Mouse (Mus musculus): ENCODE results near the gene Fam169b. TPM values are rescaled to one million over a fixed set of nuclear protein-coding genes. Genes with fewer than 3 reads are reported as not detected.

The Fam169b gene
- total and polyA plus RNA-seq, 2 experiments from 2014 or later = 0.08 to 0.18 TPM

DNA sequence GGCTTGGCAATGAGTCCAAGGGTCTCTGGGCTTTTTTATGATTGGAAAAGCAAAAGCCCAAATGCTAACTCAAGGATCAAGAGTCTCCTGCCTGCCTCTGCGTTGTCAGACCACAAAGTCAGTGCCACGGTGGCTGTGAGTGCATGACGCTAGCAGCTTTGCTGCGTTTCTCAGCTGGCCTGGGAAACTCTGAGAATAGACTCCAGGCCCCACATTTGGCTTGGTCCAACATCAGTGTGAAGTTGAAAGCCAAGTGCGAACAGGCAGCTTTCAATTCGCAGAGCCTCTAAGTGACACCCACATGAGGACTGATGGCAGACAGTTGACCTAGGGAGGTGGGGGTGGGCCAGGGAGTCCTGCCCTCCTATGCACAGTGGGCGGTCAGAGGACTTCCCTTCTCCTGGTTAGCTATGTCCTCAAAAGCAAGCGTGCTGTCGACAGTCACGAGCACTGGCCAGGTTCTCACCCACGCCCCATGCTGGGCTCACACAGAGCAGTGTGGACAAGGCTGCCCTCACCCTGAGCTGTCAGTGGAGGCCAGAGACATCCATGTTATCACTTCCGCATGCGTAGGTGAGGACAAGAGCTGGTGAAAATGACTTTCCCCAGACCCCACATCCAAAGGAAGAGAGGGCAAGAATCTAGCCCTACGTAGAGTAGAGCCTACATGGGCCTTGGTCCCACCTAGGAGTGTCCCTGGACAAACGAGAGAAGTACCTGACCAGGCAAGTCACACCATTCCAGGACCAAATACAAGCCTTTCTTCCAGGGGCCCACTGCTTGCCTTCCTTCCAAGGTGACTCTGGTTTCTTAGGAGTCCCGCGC is 15.1 kb upstream of the Fam169b start:
- peak; percentile 91 for ATAC-seq (ENCODE audit: insufficient read depth, low read depth)
- no peaks in the 10 kb centered on the region for H3K36me3 ChIP-seq (replicated peaks; ENCODE audit: control insufficient read depth, insufficient read depth, low read length)
- no peak overlapping the region; the same call in 1 of the 2 replicates for H3K4me2 ChIP-seq (ENCODE audit: low read depth, low read length)
- 34% methylated on average over 17 of the region's 17 CpGs for WGBS
- no peak overlapping the region for H3K4me3 ChIP-seq (ENCODE audit: low read depth, low read length)
- H3K27ac ChIP-seq (ENCODE audit: low read depth) = peak overlapping the region; percentile 23
- H3K9me3 ChIP-seq (replicated peaks; ENCODE audit: control insufficient read depth, low read length) = no peaks in the 10 kb centered on the region
- no peaks in the 10 kb centered on the region for H3K27me3 ChIP-seq (ENCODE audit: control insufficient read depth, insufficient read depth, low read length)
- DNase-seq (ENCODE audit: low spot score) = peak; percentile 68
- TF ChIP-seq CTCF (IDR thresholded peaks at IDR 0.05; ENCODE audit: low read depth) (no peak), EP300 (IDR thresholded peaks at IDR 0.05; ENCODE audit: low read depth) (no peak)
- H3K9ac ChIP-seq (replicated peaks; ENCODE audit: low read depth, low read length) = no peak overlapping the region
- H3K4me1 ChIP-seq (ENCODE audit: control insufficient read depth, insufficient read depth) = peaks cover 21% of the 10 kb centered on the region

DNA sequence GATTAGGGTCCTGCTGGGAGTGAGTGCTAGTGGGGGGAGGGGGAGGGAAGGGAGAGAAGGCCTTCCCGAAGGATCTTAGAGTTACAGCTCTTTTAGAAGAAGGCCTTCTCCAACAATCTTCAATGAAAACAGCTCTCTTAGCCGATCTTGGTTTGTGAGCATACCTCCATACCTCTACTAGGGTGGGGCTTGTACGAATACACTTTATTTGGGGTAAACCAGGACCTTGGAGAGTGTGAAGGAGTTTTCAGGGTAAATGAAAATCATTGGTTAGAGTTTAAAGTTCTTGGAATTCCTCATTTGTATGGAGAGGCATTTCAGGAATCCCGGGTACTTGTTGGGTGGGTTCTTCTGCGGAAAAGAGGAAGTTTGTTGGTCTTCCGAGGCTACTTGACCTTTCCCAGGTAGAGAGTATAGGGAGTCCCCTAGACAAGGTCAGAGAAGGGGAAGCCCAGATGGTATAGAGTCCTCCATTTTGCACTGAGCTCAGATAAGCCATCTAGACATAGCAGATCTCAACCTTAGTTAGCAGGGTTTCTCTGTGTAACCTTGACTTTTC is 14.0 kb upstream of the Fam169b start:
- no peak for TF ChIP-seq CTCF (IDR thresholded peaks at IDR 0.05; ENCODE audit: low read depth)
- no peak overlapping the region for H3K4me3 ChIP-seq (ENCODE audit: low read depth, low read length)
- H3K27me3 ChIP-seq (ENCODE audit: control insufficient read depth, insufficient read depth, low read length) = no peaks in the 10 kb centered on the region
- H3K4me1 ChIP-seq (ENCODE audit: control insufficient read depth, insufficient read depth) = peaks cover 31% of the 10 kb centered on the region
- no peaks in the 10 kb centered on the region for H3K9me3 ChIP-seq (replicated peaks; ENCODE audit: control insufficient read depth, low read length)
- 63% methylated on average over 6 of the region's 6 CpGs for WGBS
- no peak overlapping the region for H3K27ac ChIP-seq (ENCODE audit: low read depth)
- no peak for ATAC-seq (ENCODE audit: insufficient read depth, low read depth)
- DNase-seq (ENCODE audit: low spot score) = no peak
- no peaks in the 10 kb centered on the region for H3K36me3 ChIP-seq (replicated peaks; ENCODE audit: control insufficient read depth, insufficient read depth, low read length)
- H3K4me2 ChIP-seq (ENCODE audit: low read depth, low read length) = no peak overlapping the region
- H3K9ac ChIP-seq (replicated peaks; ENCODE audit: low read depth, low read length) = no peak overlapping the region

DNA sequence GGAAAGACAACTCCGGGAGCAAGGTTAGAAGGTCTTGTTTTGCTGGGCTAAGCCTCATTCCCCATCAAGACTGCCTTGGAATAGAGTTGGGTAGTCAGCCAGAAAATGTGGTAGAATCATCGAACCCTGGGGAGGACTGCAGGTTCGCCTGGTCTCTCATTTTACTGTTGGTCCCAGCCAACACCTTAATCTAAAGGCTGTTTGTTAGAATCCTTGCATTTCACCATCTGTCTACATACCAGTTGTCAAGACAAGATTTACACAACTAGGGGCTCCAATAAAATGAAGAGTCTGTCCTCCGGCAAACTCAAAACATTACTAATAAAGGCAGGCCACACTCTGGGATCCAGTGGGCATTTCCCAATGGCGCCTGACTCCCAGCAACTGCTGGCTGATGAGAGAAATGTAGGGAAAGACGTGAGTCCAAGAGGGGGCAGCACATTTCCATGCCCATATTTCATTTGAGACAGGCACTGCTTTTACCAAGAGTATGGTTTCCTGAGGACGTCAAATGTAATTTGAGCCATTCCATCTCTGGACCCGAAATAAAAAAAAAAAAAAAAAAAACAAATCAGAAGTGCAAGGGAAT is 10.9 kb upstream of the Fam169b start:
- 71% methylated on average over 8 of the region's 8 CpGs for WGBS
- Histone ChIP-seq H3K36me3 (replicated peaks; ENCODE audit: control insufficient read depth, insufficient read depth, low read length) (no peaks in the 10 kb centered on the region), H3K4me2 (ENCODE audit: low read depth, low read length) (no peak overlapping the region), H3K4me3 (ENCODE audit: low read depth, low read length) (no peak overlapping the region), H3K27ac (ENCODE audit: low read depth) (no peak overlapping the region), H3K27me3 (ENCODE audit: control insufficient read depth, insufficient read depth, low read length) (no peaks in the 10 kb centered on the region), H3K9me3 (replicated peaks; ENCODE audit: control insufficient read depth, low read length) (no peaks in the 10 kb centered on the region), H3K9ac (replicated peaks; ENCODE audit: low read depth, low read length) (no peak overlapping the region), H3K4me1 (ENCODE audit: control insufficient read depth, insufficient read depth) (peaks cover 27% of the 10 kb centered on the region)
- TF ChIP-seq EP300 (IDR thresholded peaks at IDR 0.05; ENCODE audit: low read depth) = no peak
- TF ChIP-seq CTCF (IDR thresholded peaks at IDR 0.05; ENCODE audit: low read depth) = no peak
- no peak for ATAC-seq (ENCODE audit: insufficient read depth, low read depth)
- no peak for DNase-seq (ENCODE audit: low spot score)

DNA sequence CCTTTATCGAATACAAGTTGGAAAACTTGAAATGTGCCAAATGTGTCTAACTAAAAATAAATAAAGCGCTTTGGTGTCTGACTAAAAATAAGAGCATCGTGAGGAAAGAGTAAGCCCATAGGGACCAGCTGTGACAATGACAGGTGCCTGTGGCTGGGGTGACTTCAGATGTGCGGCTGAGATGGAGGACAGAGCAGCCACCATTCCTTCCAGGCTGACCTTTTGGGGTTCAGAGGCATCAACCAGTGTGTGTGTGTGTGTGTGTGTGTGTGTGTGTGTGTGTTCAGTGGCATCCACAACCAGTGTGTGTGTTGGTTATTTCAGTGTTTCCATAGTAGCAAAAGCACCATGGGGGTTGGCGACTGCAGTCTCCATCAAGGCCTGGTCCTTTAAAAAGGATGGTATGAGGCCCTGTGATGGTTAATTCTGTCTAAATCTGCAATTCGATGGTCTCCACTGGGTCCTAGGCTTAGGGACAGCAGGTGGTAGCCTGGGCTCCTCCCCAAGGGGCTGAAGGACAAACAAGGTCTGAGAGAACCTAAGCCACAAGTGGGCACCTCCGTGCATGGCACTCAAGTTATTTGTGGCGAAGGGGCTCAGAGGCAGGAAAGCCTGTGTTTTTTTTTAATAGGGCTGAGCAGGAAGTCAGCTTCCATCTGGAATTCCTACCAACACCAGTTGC is 10.2 kb upstream of the Fam169b start:
- DNase-seq (ENCODE audit: low spot score) (no peak), ATAC-seq (ENCODE audit: insufficient read depth, low read depth) (0 out of 2 replicates have a peak, but pooled peaks have one; percentile 10)
- Histone ChIP-seq H3K4me3 (ENCODE audit: low read depth, low read length) (peak overlapping the region; percentile 30), H3K27me3 (ENCODE audit: control insufficient read depth, insufficient read depth, low read length) (no peaks in the 10 kb centered on the region), H3K27ac (ENCODE audit: low read depth) (no peak overlapping the region), H3K9ac (replicated peaks; ENCODE audit: low read depth, low read length) (no peak overlapping the region), H3K4me1 (ENCODE audit: control insufficient read depth, insufficient read depth) (peaks cover 19% of the 10 kb centered on the region), H3K4me2 (ENCODE audit: low read depth, low read length) (peak overlapping the region; percentile 64), H3K36me3 (replicated peaks; ENCODE audit: control insufficient read depth, insufficient read depth, low read length) (no peaks in the 10 kb centered on the region), H3K9me3 (replicated peaks; ENCODE audit: control insufficient read depth, low read length) (no peaks in the 10 kb centered on the region)
- TF ChIP-seq CTCF (IDR thresholded peaks at IDR 0.05; ENCODE audit: low read depth) (no peak), EP300 (IDR thresholded peaks at IDR 0.05; ENCODE audit: low read depth) (no peak)
- WGBS = 43% methylated on average over 8 of the region's 8 CpGs

GRCm38 (mm10) chr7:68264028-68264453 is 9.6 kb upstream of the Fam169b start, which contains the start of gene Pgpep1l:
Gene Pgpep1l (minus strand): TSS chr7:68264233.
- H3K27ac ChIP-seq (ENCODE audit: low read depth) = no peak within 1 kb of the TSS
- no peak for TF ChIP-seq CTCF (IDR thresholded peaks at IDR 0.05; ENCODE audit: low read depth)
- no peak for TF ChIP-seq EP300 (IDR thresholded peaks at IDR 0.05; ENCODE audit: low read depth)
- whole genome bisulfite sequencing = 4% methylated on average over 25 of the region's 25 CpGs
- peak; percentile 49 for DNase-seq (ENCODE audit: low spot score)
- peak within 1 kb of the TSS; percentile 30 for H3K4me3 ChIP-seq (ENCODE audit: low read depth, low read length)
- H3K9me3 ChIP-seq (replicated peaks; ENCODE audit: control insufficient read depth, low read length) = no peaks in the 10 kb centered on the region
- H3K4me2 ChIP-seq (ENCODE audit: low read depth, low read length) = peak within 1 kb of the TSS; percentile 64
- peak; percentile 84 for ATAC-seq (ENCODE audit: insufficient read depth, low read depth)
- no peaks in the 10 kb centered on the region for H3K27me3 ChIP-seq (ENCODE audit: control insufficient read depth, insufficient read depth, low read length)
- no peak within 1 kb of the TSS for H3K9ac ChIP-seq (replicated peaks; ENCODE audit: low read depth, low read length)
- H3K4me1 ChIP-seq (ENCODE audit: control insufficient read depth, insufficient read depth) = peaks cover 13% of the 10 kb centered on the region
- H3K36me3 ChIP-seq (replicated peaks; ENCODE audit: control insufficient read depth, insufficient read depth, low read length) = no peaks in the 10 kb centered on the region

Data from heart, postnatal 0 days (tissue).